ENCODE assay signal across 8 mouse cellular contexts in genomic region chr5:73490596-73491073, GRCm38 (mm10). TPM values are rescaled to one million over a fixed set of nuclear protein-coding genes. Genes with fewer than 3 reads are reported as not detected.
A peak's percentile ranks its signal among the peaks of the same experiment; 100 is the strongest.
DNase-seq lines count a peak whose midpoint lies in the region; ATAC-seq lines count a peak whose summit lies in the region.

No protein-coding gene starts in this region.

- peak overlapping the region; percentile 96 for H3K27ac ChIP-seq in hindbrain, embryonic 14.5 days

- H3K4me2 ChIP-seq in hindbrain, embryonic 14.5 days (replicated peaks), result peak overlapping the region; percentile 90

- WGBS in hindbrain, embryonic 14.5 days, result under 1% methylated on average over 37 of the region's 37 CpGs

- H3K4me1 ChIP-seq in hindbrain, embryonic 14.5 days (replicated peaks; ENCODE audit: control insufficient read depth, insufficient read depth, low read length), result peaks cover 18% of the 10 kb centered on the region

- H3K9ac ChIP-seq in hindbrain, embryonic 14.5 days, result peak overlapping the region; percentile 66

- DNase-seq in R1 (ENCODE audit: low read depth, low spot score), result peak; percentile 100
- DNase-seq in cerebellum, postnatal 25 days, result peak; percentile 99 to 100
- DNase-seq in frontal cortex, postnatal 25 days (ENCODE audit: low spot score in 2 of 2), result peak; percentile 95 to 99
- peak; percentile 97 for DNase-seq in hindbrain, embryonic 14.5 days (ENCODE audit: low spot score)
- peak; percentile 99 to 100 for DNase-seq in layer of hippocampus, postnatal 36 days
- DNase-seq in lung, postnatal 36 days, result peak; percentile 100
- DNase-seq in retina, postnatal 1 day, result peak; percentile 100
- peak; percentile 97 to 100 for DNase-seq in urinary bladder, adult 18-20 months (ENCODE audit: low spot score in 2 of 2)

- no peaks in the 10 kb centered on the region for H3K36me3 ChIP-seq in hindbrain, embryonic 14.5 days (replicated peaks; ENCODE audit: control insufficient read depth, insufficient read depth)

- peak; percentile 96 for ATAC-seq in hindbrain, embryonic 14.5 days (ENCODE audit: low FRiP score)

- peak overlapping the region; percentile 93 for H3K4me3 ChIP-seq in hindbrain, embryonic 14.5 days (replicated peaks; ENCODE audit: low read length)

- H3K9me3 ChIP-seq in hindbrain, embryonic 14.5 days (ENCODE audit: control insufficient read depth, low read length), result no peaks in the 10 kb centered on the region

- H3K27me3 ChIP-seq in hindbrain, embryonic 14.5 days (ENCODE audit: control insufficient read depth, insufficient read depth, low read length), result no peaks in the 10 kb centered on the region

RNA-seq across cellular contexts. Expression of gene Dcun1d4, which starts 9.8 kb away (rescaled TPM):
- polyA plus RNA-seq in hindbrain, embryonic 14.5 days (2014; fragmentation: Nextera tagmentation; extraction: Ambion mirVana), result 61.5 and 65.0 TPM in 2 replicates
- total RNA-seq in layer of hippocampus, postnatal 36 days (2021), result 100 to 1,000 TPM; 123 to 131 TPM

Comparison
In these comparisons a context has a peak if more than half of its experiments do, and no peak if none do; other contexts are left out.
1. Peak in every context shown above with its lines: DNase-seq, ATAC-seq, H3K4me3 ChIP-seq and H3K27ac ChIP-seq.